Mouse (Mus musculus): ENCODE data around the gene Tjap1. TPM values are rescaled to one million over a fixed set of nuclear protein-coding genes. Genes with fewer than 3 reads are reported as not detected.

Tjap1 gene
- polyA plus RNA-seq, 1 experiment = 89.2 TPM

DNA sequence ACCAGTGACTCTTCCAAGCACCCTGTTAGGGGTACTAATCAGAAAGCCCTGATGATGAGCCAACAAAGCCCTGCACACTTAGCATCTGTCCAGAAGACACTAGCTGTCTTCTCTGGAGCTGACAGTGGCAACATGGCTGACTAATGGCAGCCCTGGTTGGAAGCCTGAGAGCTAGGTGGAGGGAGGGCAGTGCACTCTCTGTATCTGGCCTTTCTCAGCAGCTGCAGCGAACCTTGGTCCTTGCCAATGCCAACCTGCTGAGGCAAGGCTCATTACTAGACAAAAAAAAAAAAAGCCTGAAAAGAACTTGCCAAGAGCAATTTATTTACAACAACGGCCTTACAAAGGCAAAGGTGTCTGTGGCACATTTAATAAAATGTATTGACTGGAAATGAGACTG is 39.2 kb downstream of the Tjap1 start:
- H3K36me3 ChIP-seq (ENCODE audit: control insufficient read depth, insufficient read depth, low read length) = peaks cover 51% of the 10 kb centered on the region
- H3K27ac ChIP-seq (ENCODE audit: insufficient read depth, low read depth, low read length) = no peak overlapping the region
- H3K4me3 ChIP-seq (ENCODE audit: low read depth, low read length) = no peak overlapping the region
- H3K27me3 ChIP-seq (ENCODE audit: control insufficient read depth, insufficient read depth, low read length) = no peaks in the 10 kb centered on the region
- TF ChIP-seq CTCF (IDR thresholded peaks at IDR 0.05; ENCODE audit: extremely low read depth, insufficient read length, insufficient replicate concordance, low read depth, low read length) (no peak), POLR2A (IDR thresholded peaks at IDR 0.05; ENCODE audit: low read depth, low read length) (no peak)
- 23% methylated on average over 2 of the region's 2 CpGs for WGBS
- H3K4me1 ChIP-seq (ENCODE audit: control insufficient read depth, insufficient read depth, insufficient read length, low read length) = peaks cover 9% of the 10 kb centered on the region

DNA sequence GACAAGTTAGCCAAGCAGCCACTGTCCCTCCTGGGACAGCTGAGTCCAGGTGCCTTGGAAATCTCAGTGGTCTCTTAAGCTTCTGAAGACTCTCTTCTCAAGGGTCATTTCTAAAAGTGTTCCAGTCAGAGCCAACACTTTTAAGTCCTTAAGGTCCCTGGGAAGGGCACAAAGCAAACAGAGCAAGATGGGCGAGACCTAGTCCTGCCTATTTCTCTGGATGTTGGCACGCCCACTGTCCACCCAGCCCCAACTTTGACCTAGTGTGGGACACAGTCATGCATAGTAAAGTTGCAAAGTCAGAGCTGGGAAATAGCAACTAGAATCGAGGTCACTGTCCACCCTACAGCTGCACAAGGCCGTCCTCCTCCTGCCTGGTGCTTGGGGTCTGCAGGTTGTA is 39.8 kb downstream of the Tjap1 start:
- Histone ChIP-seq H3K36me3 (ENCODE audit: control insufficient read depth, insufficient read depth, low read length) (peaks cover 56% of the 10 kb centered on the region), H3K4me3 (ENCODE audit: low read depth, low read length) (no peak overlapping the region), H3K4me1 (ENCODE audit: control insufficient read depth, insufficient read depth, insufficient read length, low read length) (peaks cover 8% of the 10 kb centered on the region), H3K27me3 (ENCODE audit: control insufficient read depth, insufficient read depth, low read length) (no peaks in the 10 kb centered on the region), H3K27ac (ENCODE audit: insufficient read depth, low read depth, low read length) (no peak overlapping the region)
- WGBS = 62% methylated on average over 4 of the region's 4 CpGs
- TF ChIP-seq CTCF (IDR thresholded peaks at IDR 0.05; ENCODE audit: extremely low read depth, insufficient read length, insufficient replicate concordance, low read depth, low read length) (no peak), POLR2A (IDR thresholded peaks at IDR 0.05; ENCODE audit: low read depth, low read length) (no peak)

DNA sequence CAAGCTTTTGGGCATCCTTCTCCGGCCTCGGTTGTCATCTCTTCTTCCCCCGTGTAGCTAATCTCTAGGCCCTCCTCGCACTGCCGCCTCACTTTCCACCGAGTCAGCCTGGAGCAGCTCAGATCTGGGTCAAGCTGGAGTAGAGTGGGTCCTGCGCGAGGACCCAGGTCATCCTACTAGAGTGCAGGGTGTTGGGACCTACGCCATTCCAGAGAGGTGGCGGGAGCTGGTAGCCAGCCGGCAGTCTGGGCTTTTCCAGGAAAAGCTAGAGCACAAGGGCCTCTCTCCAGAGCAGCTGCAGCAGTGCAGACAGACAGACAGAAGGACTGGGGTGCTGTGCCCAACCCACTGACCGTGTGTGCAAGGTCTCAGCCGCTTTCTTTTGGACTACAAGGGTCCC is 40.6 kb downstream of the Tjap1 start:
- Histone ChIP-seq H3K36me3 (ENCODE audit: control insufficient read depth, insufficient read depth, low read length) (peaks cover 59% of the 10 kb centered on the region), H3K27me3 (ENCODE audit: control insufficient read depth, insufficient read depth, low read length) (no peaks in the 10 kb centered on the region), H3K27ac (ENCODE audit: insufficient read depth, low read depth, low read length) (no peak overlapping the region), H3K4me1 (ENCODE audit: control insufficient read depth, insufficient read depth, insufficient read length, low read length) (peaks cover 8% of the 10 kb centered on the region), H3K4me3 (ENCODE audit: low read depth, low read length) (no peak overlapping the region)
- TF ChIP-seq POLR2A (IDR thresholded peaks at IDR 0.05; ENCODE audit: low read depth, low read length) (no peak), CTCF (IDR thresholded peaks at IDR 0.05; ENCODE audit: extremely low read depth, insufficient read length, insufficient replicate concordance, low read depth, low read length) (no peak)
- 89% methylated on average over 13 of the region's 13 CpGs for WGBS

DNA sequence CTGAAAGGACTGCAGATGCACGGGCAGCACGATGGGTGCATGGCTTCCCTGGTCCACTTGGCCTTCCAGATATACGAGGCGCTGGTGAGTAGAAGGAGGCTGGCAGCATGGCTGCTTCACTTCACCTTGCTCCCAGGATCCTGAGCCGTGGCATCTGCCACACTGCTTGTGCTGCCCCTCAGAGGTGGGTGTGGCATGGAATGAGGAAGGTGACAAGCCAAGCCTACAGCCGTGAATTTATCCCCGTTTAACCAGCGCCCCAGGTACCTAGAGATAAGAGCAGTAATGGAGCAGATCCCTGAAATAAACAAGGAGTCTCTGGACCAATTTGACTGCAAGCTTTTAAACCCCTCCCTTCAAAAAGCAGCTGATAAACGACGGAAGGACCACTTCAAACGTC is 41.4 kb downstream of the Tjap1 start:
- Histone ChIP-seq H3K4me1 (ENCODE audit: control insufficient read depth, insufficient read depth, insufficient read length, low read length) (peaks cover 3% of the 10 kb centered on the region), H3K4me3 (ENCODE audit: low read depth, low read length) (no peak overlapping the region), H3K36me3 (ENCODE audit: control insufficient read depth, insufficient read depth, low read length) (peaks cover 67% of the 10 kb centered on the region), H3K27me3 (ENCODE audit: control insufficient read depth, insufficient read depth, low read length) (no peaks in the 10 kb centered on the region), H3K27ac (ENCODE audit: insufficient read depth, low read depth, low read length) (no peak overlapping the region)
- TF ChIP-seq POLR2A (IDR thresholded peaks at IDR 0.05; ENCODE audit: low read depth, low read length) (no peak), CTCF (IDR thresholded peaks at IDR 0.05; ENCODE audit: extremely low read depth, insufficient read length, insufficient replicate concordance, low read depth, low read length) (no peak)
- WGBS = 50% methylated on average over 11 of the region's 11 CpGs

DNA sequence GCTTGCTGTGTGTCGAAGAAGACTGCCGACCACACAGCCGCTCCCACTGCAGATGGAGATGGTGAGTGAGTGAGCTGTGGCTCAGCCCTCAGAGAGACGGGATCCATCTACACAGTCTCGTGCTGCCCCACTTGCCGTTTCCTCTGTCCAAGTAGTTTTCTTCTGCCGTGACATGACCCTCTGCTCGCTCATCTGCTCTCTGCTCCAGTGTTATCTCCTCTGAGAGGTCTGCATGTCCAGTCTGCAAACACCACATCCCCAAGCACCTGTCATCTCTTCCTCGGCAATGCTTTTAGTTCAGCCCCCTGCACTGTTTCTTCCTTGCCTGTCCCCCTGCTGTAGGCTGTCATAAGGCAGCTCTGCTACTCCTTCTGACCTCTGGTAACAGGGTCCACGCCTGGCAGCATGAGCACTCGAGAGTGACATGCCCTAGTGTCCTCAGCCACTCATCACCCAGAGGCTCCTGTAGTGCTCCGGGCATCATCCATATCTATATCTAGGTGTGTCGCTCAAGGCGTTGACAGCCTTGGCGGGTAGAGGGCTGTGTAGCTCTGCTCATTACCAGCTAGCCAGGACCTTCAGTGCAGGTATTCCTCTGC is 43.2 kb downstream of the Tjap1 start:
- no peak overlapping the region for H3K27ac ChIP-seq (ENCODE audit: insufficient read depth, low read depth, low read length)
- TF ChIP-seq POLR2A (IDR thresholded peaks at IDR 0.05; ENCODE audit: low read depth, low read length) (no peak), CTCF (IDR thresholded peaks at IDR 0.05; ENCODE audit: extremely low read depth, insufficient read length, insufficient replicate concordance, low read depth, low read length) (no peak)
- H3K4me3 ChIP-seq (ENCODE audit: low read depth, low read length) = no peak overlapping the region
- no peaks in the 10 kb centered on the region for H3K27me3 ChIP-seq (ENCODE audit: control insufficient read depth, insufficient read depth, low read length)
- peaks cover 66% of the 10 kb centered on the region for H3K36me3 ChIP-seq (ENCODE audit: control insufficient read depth, insufficient read depth, low read length)
- WGBS = 87% methylated on average over 15 of the region's 15 CpGs
- peaks cover 3% of the 10 kb centered on the region for H3K4me1 ChIP-seq (ENCODE audit: control insufficient read depth, insufficient read depth, insufficient read length, low read length)

DNA sequence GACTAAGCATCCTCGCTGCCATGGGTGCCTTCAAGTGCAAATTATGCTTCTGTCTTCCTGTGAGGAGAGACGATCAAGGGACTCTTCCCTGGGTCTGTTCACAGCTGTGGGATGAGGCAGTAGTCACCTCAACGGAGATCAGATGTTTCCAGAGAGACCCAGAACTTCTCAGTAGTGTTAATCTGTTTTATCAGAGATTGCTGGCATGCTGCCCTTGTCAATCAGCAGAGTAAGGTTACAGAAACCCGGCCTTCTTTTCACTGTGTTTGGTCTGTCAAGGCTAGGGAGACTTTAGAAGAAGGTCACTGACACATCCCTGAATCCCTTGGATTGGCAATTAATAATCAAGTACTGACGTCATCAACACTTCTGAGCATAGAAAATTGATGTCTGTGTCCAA is 45.3 kb downstream of the Tjap1 start:
- TF ChIP-seq CTCF (IDR thresholded peaks at IDR 0.05; ENCODE audit: extremely low read depth, insufficient read length, insufficient replicate concordance, low read depth, low read length) (no peak), POLR2A (IDR thresholded peaks at IDR 0.05; ENCODE audit: low read depth, low read length) (no peak)

DNA sequence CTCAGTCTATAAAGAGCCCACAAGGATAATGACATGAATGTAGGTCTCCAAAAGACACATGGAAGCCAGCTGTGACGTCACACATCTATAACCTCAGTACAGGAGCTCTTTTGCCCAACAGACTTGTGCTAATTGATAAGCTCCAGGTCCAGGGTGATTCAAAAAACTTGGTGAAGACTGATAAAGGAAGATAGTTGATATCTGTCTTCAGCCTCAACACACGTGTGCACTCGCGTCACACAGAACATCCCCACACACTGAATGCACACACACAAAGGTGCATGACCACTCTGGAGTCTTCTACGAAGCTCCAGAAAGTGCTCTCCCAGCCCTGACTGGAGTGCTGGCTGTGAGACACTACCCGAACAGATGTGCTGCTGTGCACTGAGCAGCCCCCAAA is 45.7 kb downstream of the Tjap1 start:
- TF ChIP-seq CTCF (IDR thresholded peaks at IDR 0.05; ENCODE audit: extremely low read depth, insufficient read length, insufficient replicate concordance, low read depth, low read length) (no peak), POLR2A (IDR thresholded peaks at IDR 0.05; ENCODE audit: low read depth, low read length) (no peak)
- H3K4me1 ChIP-seq (ENCODE audit: control insufficient read depth, insufficient read depth, insufficient read length, low read length) = no peaks in the 10 kb centered on the region; the same call in 1 of the 2 replicates
- H3K36me3 ChIP-seq (ENCODE audit: control insufficient read depth, insufficient read depth, low read length) = peaks cover 59% of the 10 kb centered on the region
- H3K27me3 ChIP-seq (ENCODE audit: control insufficient read depth, insufficient read depth, low read length) = no peaks in the 10 kb centered on the region
- WGBS = 92% methylated on average over 6 of the region's 6 CpGs
- H3K27ac ChIP-seq (ENCODE audit: insufficient read depth, low read depth, low read length) = no peak overlapping the region
- no peak overlapping the region for H3K4me3 ChIP-seq (ENCODE audit: low read depth, low read length)

More for the DNA sequence above, 45.3 kb downstream of the Tjap1 start:
- Histone ChIP-seq H3K27ac (ENCODE audit: insufficient read depth, low read depth, low read length) (no peak overlapping the region), H3K4me3 (ENCODE audit: low read depth, low read length) (no peak overlapping the region), H3K36me3 (ENCODE audit: control insufficient read depth, insufficient read depth, low read length) (peaks cover 63% of the 10 kb centered on the region), H3K4me1 (ENCODE audit: control insufficient read depth, insufficient read depth, insufficient read length, low read length) (no peaks in the 10 kb centered on the region; the same call in 1 of the 2 replicates), H3K27me3 (ENCODE audit: control insufficient read depth, insufficient read depth, low read length) (no peaks in the 10 kb centered on the region)
- WGBS = 72% methylated on average over 5 of the region's 5 CpGs

Data from small intestine, adult 2 months (tissue).